ENCODE assay signal across 16 mouse cellular contexts in the genomic region with DNA sequence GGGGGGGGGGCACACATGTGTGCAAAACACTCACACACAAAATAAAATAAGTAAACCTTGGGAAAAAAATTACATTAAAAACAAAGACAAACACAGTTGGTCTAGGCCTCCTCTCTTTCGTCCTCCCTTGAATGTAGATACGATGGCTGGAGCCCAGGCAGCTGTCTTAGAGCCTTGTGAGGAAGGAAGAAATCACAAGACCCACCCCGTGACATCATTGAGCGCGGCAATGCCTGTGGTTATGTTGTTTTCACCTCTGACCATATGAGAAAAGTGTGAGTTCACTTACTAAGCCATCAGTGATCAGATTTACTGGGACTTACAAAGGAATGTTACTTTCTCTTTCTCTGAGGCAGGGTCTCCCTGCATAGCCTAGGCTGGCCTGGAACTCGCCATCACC.
"Had no signal": no experiment of that assay in that cellular context is flagged by ENCODE, and none has a peak within 500 bp of the region (broad histone marks: within the 10 kb centered on the region; RNA-seq: fewer than 3 reads in every experiment).

No protein-coding gene starts in this region.

- H3K9ac ChIP-seq: liver, embryonic 13.5 days; midbrain, embryonic 13.5 days; neural tube, embryonic 12.5 days; neural tube, embryonic 15.5 days; stomach, embryonic 15.5 days had no signal

- H3K36me3 ChIP-seq: liver, embryonic 13.5 days; midbrain, embryonic 10.5 days; midbrain, embryonic 13.5 days; neural tube, embryonic 12.5 days; neural tube, embryonic 15.5 days; stomach, embryonic 15.5 days had no signal

- H3K4me2 ChIP-seq: liver, embryonic 13.5 days; midbrain, embryonic 13.5 days; neural tube, embryonic 12.5 days; neural tube, embryonic 15.5 days; stomach, embryonic 15.5 days had no signal

- ATAC-seq: midbrain, embryonic 13.5 days; midbrain, embryonic 16.5 days had no signal

- H3K27ac ChIP-seq: liver, embryonic 13.5 days; midbrain, embryonic 13.5 days; neural tube, embryonic 12.5 days; neural tube, embryonic 15.5 days; stomach, embryonic 15.5 days had no signal

- DNase-seq: kidney, adult 9 months; kidney, postnatal 14 days; kidney, postnatal 4 days; liver, embryonic 13.5 days; lung, adult 2 months; retina, postnatal 1 day; right cerebral cortex, postnatal 25 days; spleen, adult 18-20 months; thymus, postnatal 25 days had no signal

- H3K27me3 ChIP-seq: liver, embryonic 13.5 days; midbrain, embryonic 13.5 days; neural tube, embryonic 12.5 days; neural tube, embryonic 15.5 days; stomach, embryonic 15.5 days had no signal

- H3K4me3 ChIP-seq: liver, embryonic 13.5 days; megakaryocyte, embryonic 14.5 days; midbrain, embryonic 10.5 days; midbrain, embryonic 13.5 days; neural tube, embryonic 12.5 days; neural tube, embryonic 15.5 days; stomach, embryonic 15.5 days had no signal

- H3K9me3 ChIP-seq: liver, embryonic 13.5 days; megakaryocyte, embryonic 14.5 days; midbrain, embryonic 10.5 days; midbrain, embryonic 13.5 days; neural tube, embryonic 12.5 days; neural tube, embryonic 15.5 days; stomach, embryonic 15.5 days had no signal
